Mouse (Mus musculus): ENCODE results near the gene Slc7a9. TPM values are rescaled to one million over a fixed set of nuclear protein-coding genes. Genes with fewer than 3 reads are reported as not detected.
A peak's percentile ranks its signal among the peaks of the same experiment; 100 is the strongest.

The Slc7a9 gene
- polyA plus RNA-seq, 1 experiment from 2014 or later: 2.6 TPM

GRCm38 (mm10) chr7:35486553-35486952, 38.0 kb downstream of the Slc7a9 start:
- Histone ChIP-seq H3K4me2 (no peak overlapping the region), H3K36me3 (ENCODE audit: control insufficient read depth, insufficient read depth, low read length) (no peaks in the 10 kb centered on the region), H3K27ac (ENCODE audit: low read depth, low read length) (no peak overlapping the region), H3K4me1 (replicated peaks; ENCODE audit: control insufficient read depth, insufficient read depth, low read length) (no peaks in the 10 kb centered on the region), H3K9me3 (ENCODE audit: control insufficient read depth, low read length) (no peaks in the 10 kb centered on the region), H3K4me3 (ENCODE audit: low read depth, low read length) (no peak overlapping the region), H3K9ac (ENCODE audit: low read depth, low read length) (no peak overlapping the region), H3K27me3 (replicated peaks; ENCODE audit: control insufficient read depth, insufficient read depth, low read length) (no peaks in the 10 kb centered on the region)
- DNase-seq (ENCODE audit: low spot score): no peak
- no peak for ATAC-seq (replicated peaks; ENCODE audit: low FRiP score)
- 80% methylated on average over 8 of the region's 8 CpGs for WGBS

GRCm38 (mm10) chr7:35490186-35490585, 41.6 kb downstream of the Slc7a9 start:
- 85% methylated on average over 2 of the region's 2 CpGs for WGBS
- ATAC-seq (replicated peaks; ENCODE audit: low FRiP score) (no peak), DNase-seq (ENCODE audit: low spot score) (no peak)
- Histone ChIP-seq H3K4me2 (no peak overlapping the region), H3K4me1 (replicated peaks; ENCODE audit: control insufficient read depth, insufficient read depth, low read length) (no peaks in the 10 kb centered on the region), H3K27me3 (replicated peaks; ENCODE audit: control insufficient read depth, insufficient read depth, low read length) (no peaks in the 10 kb centered on the region), H3K9ac (ENCODE audit: low read depth, low read length) (no peak overlapping the region), H3K27ac (ENCODE audit: low read depth, low read length) (no peak overlapping the region), H3K4me3 (ENCODE audit: low read depth, low read length) (no peak overlapping the region), H3K36me3 (ENCODE audit: control insufficient read depth, insufficient read depth, low read length) (no peaks in the 10 kb centered on the region), H3K9me3 (ENCODE audit: control insufficient read depth, low read length) (no peaks in the 10 kb centered on the region)

- 74% methylated on average over 1 of the region's 1 CpGs for WGBS
- no peak for ATAC-seq (replicated peaks; ENCODE audit: low FRiP score)
- no peaks in the 10 kb centered on the region for H3K36me3 ChIP-seq (ENCODE audit: control insufficient read depth, insufficient read depth, low read length)
These were observed 42.4 kb downstream of the Slc7a9 start for GRCm38 (mm10) chr7:35491005-35491404.

GRCm38 (mm10) chr7:35497516-35497915, 48.9 kb downstream of the Slc7a9 start:
- ATAC-seq (replicated peaks; ENCODE audit: low FRiP score) (no peak), DNase-seq (ENCODE audit: low spot score) (peak; percentile 1)
- no peaks in the 10 kb centered on the region for H3K9me3 ChIP-seq (ENCODE audit: control insufficient read depth, low read length)
- H3K4me2 ChIP-seq: no peak overlapping the region
- no peak overlapping the region for H3K4me3 ChIP-seq (ENCODE audit: low read depth, low read length)
- no peaks in the 10 kb centered on the region for H3K4me1 ChIP-seq (replicated peaks; ENCODE audit: control insufficient read depth, insufficient read depth, low read length)
- H3K27me3 ChIP-seq (replicated peaks; ENCODE audit: control insufficient read depth, insufficient read depth, low read length): no peaks in the 10 kb centered on the region
- 96% methylated on average over 2 of the region's 2 CpGs for WGBS
- H3K9ac ChIP-seq (ENCODE audit: low read depth, low read length): no peak overlapping the region
- H3K27ac ChIP-seq (ENCODE audit: low read depth, low read length): no peak overlapping the region
- no peaks in the 10 kb centered on the region for H3K36me3 ChIP-seq (ENCODE audit: control insufficient read depth, insufficient read depth, low read length)

More at GRCm38 (mm10) chr7:35491005-35491404, 42.4 kb downstream of the Slc7a9 start:
- no peak overlapping the region for H3K27ac ChIP-seq (ENCODE audit: low read depth, low read length)
- DNase-seq (ENCODE audit: low spot score): no peak
- H3K4me2 ChIP-seq: no peak overlapping the region
- no peaks in the 10 kb centered on the region for H3K9me3 ChIP-seq (ENCODE audit: control insufficient read depth, low read length)
- H3K4me3 ChIP-seq (ENCODE audit: low read depth, low read length): no peak overlapping the region
- no peaks in the 10 kb centered on the region for H3K27me3 ChIP-seq (replicated peaks; ENCODE audit: control insufficient read depth, insufficient read depth, low read length)
- no peak overlapping the region for H3K9ac ChIP-seq (ENCODE audit: low read depth, low read length)
- H3K4me1 ChIP-seq (replicated peaks; ENCODE audit: control insufficient read depth, insufficient read depth, low read length): no peaks in the 10 kb centered on the region

GRCm38 (mm10) chr7:35501995-35502394, 53.4 kb downstream of the Slc7a9 start:
- ATAC-seq (replicated peaks; ENCODE audit: low FRiP score) (no peak), DNase-seq (ENCODE audit: low spot score) (no peak)
- Histone ChIP-seq H3K4me3 (ENCODE audit: low read depth, low read length) (no peak overlapping the region), H3K4me1 (replicated peaks; ENCODE audit: control insufficient read depth, insufficient read depth, low read length) (no peaks in the 10 kb centered on the region), H3K9me3 (ENCODE audit: control insufficient read depth, low read length) (no peaks in the 10 kb centered on the region), H3K36me3 (ENCODE audit: control insufficient read depth, insufficient read depth, low read length) (no peaks in the 10 kb centered on the region), H3K9ac (ENCODE audit: low read depth, low read length) (no peak overlapping the region), H3K27me3 (replicated peaks; ENCODE audit: control insufficient read depth, insufficient read depth, low read length) (no peaks in the 10 kb centered on the region), H3K4me2 (no peak overlapping the region), H3K27ac (ENCODE audit: low read depth, low read length) (no peak overlapping the region)
- WGBS: 29% methylated on average over 4 of the region's 4 CpGs

Other genes starting within 250 kb of the Slc7a9 start
- gene Lrp3, start 233.3 kb upstream of the Slc7a9 start, polyA plus RNA-seq (2014; fragmentation: Nextera tagmentation; extraction: Ambion mirVana): 2.6 and 3.9 TPM in 2 replicates
- 15.3 and 16.1 TPM in 2 replicates for gene Gpatch1, start 130.4 kb upstream of the Slc7a9 start, polyA plus RNA-seq (2014; fragmentation: Nextera tagmentation; extraction: Ambion mirVana)
- 6.1 and 6.8 TPM in 2 replicates for gene Rhpn2, start 114.6 kb upstream of the Slc7a9 start, polyA plus RNA-seq (2014; fragmentation: Nextera tagmentation; extraction: Ambion mirVana)
- gene Faap24, start 52.0 kb upstream of the Slc7a9 start, polyA plus RNA-seq (2014; fragmentation: Nextera tagmentation; extraction: Ambion mirVana): 40.0 and 43.6 TPM in 2 replicates
- gene Cep89, start 51.8 kb upstream of the Slc7a9 start, polyA plus RNA-seq (2014; fragmentation: Nextera tagmentation; extraction: Ambion mirVana): 33.4 and 33.7 TPM in 2 replicates
- 0.22 and 0.29 TPM in 2 replicates for gene Tdrd12, start 88.9 kb downstream of the Slc7a9 start, polyA plus RNA-seq (2014; fragmentation: Nextera tagmentation; extraction: Ambion mirVana)
- 125 and 144 TPM in 2 replicates for gene Nudt19, start 107.5 kb downstream of the Slc7a9 start, polyA plus RNA-seq (2014; fragmentation: Nextera tagmentation; extraction: Ambion mirVana)
- gene Rgs9bp, start 136.8 kb downstream of the Slc7a9 start, polyA plus RNA-seq (2014; fragmentation: Nextera tagmentation; extraction: Ambion mirVana): 0.22 and 0.40 TPM in 2 replicates
- gene Ankrd27, start 137.4 kb downstream of the Slc7a9 start, polyA plus RNA-seq (2014; fragmentation: Nextera tagmentation; extraction: Ambion mirVana): 63.1 and 71.3 TPM in 2 replicates
- gene Pdcd5, start 198.7 kb downstream of the Slc7a9 start, polyA plus RNA-seq (2014; fragmentation: Nextera tagmentation; extraction: Ambion mirVana): 284 and 301 TPM in 2 replicates

Data from liver, embryonic 11.5 days (tissue).